Mouse (Mus musculus): ENCODE data around the gene Dppa3. TPM values are rescaled to one million over a fixed set of nuclear protein-coding genes. Genes with fewer than 3 reads are reported as not detected.
A peak's percentile ranks its signal among the peaks of the same experiment; 100 is the strongest.

The Dppa3 gene
- polyA plus RNA-seq, 1 experiment = not detected

DNA sequence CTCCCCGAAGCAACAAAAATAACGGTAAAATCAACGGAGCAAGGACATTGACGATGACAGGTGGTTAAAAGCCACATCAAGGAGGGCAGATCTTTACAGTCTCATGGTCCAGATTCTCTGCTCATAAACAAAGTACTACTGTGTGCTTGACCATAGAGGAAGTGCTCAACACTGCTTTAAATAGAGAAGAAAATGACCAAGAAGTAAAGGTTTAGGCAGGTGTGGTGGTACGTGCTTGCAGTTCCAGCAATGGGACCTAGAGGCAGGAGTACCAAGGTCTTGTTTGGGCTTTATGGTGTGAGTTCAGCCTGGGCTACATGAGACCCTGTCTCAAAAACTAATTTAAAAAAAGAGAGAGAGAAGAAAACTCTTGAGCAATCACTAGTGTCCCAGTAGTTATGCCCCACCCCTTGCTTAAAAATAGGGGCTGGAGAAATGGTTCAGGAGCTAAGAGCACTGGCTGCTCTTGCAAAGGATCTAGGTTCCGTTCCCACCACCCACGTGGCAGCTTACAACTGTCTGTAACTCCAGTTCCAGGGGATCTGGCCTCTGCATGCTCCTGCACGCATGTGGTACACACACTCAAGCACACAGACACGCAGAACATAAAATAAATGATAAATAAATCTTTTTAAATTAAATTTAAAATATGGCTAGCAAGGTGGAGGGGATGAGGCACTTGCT is 27.0 kb upstream of the Dppa3 start:
- Histone ChIP-seq H3K36me3 (ENCODE audit: control insufficient read depth) (no peaks in the 10 kb centered on the region), H3K4me1 (ENCODE audit: control insufficient read depth) (peaks cover 10% of the 10 kb centered on the region), H3K9me3 (ENCODE audit: control insufficient read depth, low read length) (no peaks in the 10 kb centered on the region), H3K27me3 (ENCODE audit: control insufficient read depth) (no peaks in the 10 kb centered on the region), H3K4me3 (replicated peaks) (no peak overlapping the region)
- TF ChIP-seq TAL1 (IDR thresholded peaks at IDR 0.05; ENCODE audit: low read length) = no peak
- TF ChIP-seq GATA1 (IDR thresholded peaks at IDR 0.05; ENCODE audit: low read length) = no peak

- no peak for TF ChIP-seq GATA1 (IDR thresholded peaks at IDR 0.05; ENCODE audit: low read length)
- TF ChIP-seq TAL1 (IDR thresholded peaks at IDR 0.05; ENCODE audit: low read length) = no peak
- Histone ChIP-seq H3K27me3 (ENCODE audit: control insufficient read depth) (no peaks in the 10 kb centered on the region), H3K4me1 (ENCODE audit: control insufficient read depth) (peaks cover 10% of the 10 kb centered on the region), H3K4me3 (replicated peaks) (no peak overlapping the region), H3K9me3 (ENCODE audit: control insufficient read depth, low read length) (no peaks in the 10 kb centered on the region), H3K36me3 (ENCODE audit: control insufficient read depth) (no peaks in the 10 kb centered on the region)
These were observed 26.1 kb upstream of the Dppa3 start for GRCm38 (mm10) chr6:122600066-122600646.

DNA sequence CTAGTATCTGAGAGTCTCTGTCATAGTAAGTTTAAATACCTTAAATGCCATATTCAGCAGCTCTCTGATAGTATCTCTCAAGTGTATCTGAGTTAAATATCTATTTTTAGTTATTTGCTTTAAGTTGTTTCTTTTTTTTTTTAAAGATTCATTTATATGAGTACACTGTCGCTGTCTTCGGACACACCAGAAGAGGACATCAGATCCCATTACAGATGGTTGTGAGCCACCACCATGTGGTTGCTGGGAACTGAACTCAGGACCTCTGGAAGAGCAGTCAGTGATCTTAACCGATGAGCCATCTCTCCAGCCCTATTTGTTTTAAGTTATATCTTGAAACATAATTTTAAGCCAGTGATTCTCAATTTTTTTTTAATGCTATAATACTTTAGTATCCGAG is 25.2 kb upstream of the Dppa3 start:
- Histone ChIP-seq H3K4me1 (ENCODE audit: control insufficient read depth) (peaks cover 10% of the 10 kb centered on the region), H3K4me3 (replicated peaks) (no peak overlapping the region), H3K36me3 (ENCODE audit: control insufficient read depth) (no peaks in the 10 kb centered on the region), H3K9me3 (ENCODE audit: control insufficient read depth, low read length) (no peaks in the 10 kb centered on the region), H3K27me3 (ENCODE audit: control insufficient read depth) (no peaks in the 10 kb centered on the region)
- TF ChIP-seq GATA1 (IDR thresholded peaks at IDR 0.05; ENCODE audit: low read length) (no peak), TAL1 (IDR thresholded peaks at IDR 0.05; ENCODE audit: low read length) (no peak)

GRCm38 (mm10) chr6:122601615-122602014 is 24.6 kb upstream of the Dppa3 start:
- no peaks in the 10 kb centered on the region for H3K9me3 ChIP-seq (ENCODE audit: control insufficient read depth, low read length)
- TF ChIP-seq TAL1 (IDR thresholded peaks at IDR 0.05; ENCODE audit: low read length) = no peak
- no peak for TF ChIP-seq GATA1 (IDR thresholded peaks at IDR 0.05; ENCODE audit: low read length)
- peaks cover 9% of the 10 kb centered on the region for H3K4me1 ChIP-seq (ENCODE audit: control insufficient read depth)
- H3K27me3 ChIP-seq (ENCODE audit: control insufficient read depth) = no peaks in the 10 kb centered on the region
- no peaks in the 10 kb centered on the region for H3K36me3 ChIP-seq (ENCODE audit: control insufficient read depth)
- peak overlapping the region; percentile 74 for H3K4me3 ChIP-seq (replicated peaks)

DNA sequence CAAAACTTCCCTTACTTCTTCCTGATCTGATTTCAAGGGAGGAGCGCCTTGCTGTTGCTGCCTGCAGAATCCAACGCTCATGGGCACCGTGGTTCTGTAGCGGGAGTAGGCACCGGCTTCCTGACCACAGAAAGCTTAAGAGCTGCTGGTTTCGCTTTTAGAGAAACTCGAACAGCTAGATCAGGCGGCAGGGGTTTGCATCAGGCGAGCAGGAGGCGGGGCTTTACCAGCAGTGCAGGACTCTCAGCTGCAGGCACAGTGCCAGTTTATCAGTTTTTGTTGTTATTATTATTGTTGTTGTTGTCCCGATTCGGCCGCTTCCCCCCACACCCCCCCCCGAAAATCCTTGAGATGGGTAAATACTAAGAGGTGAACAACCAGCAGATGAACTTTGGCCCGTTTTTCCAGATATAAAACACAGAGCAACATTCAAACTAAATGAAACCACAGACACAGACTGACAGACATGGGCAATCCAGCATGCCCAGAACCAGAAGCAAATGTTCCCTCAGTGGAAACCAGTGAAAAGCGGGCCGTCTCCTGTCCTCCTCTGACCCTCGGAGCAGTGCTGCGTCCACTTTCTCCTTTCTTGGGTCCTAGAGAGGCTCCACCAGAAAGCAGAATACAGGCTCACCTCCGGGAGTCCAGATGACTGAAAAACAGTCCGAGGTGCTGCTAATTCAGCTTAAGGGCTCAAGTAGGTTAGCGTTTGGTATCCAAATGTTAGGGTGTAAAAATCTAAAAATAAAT is 23.8 kb upstream of the Dppa3 start, which contains the start of gene Apobec1:
Gene Apobec1, minus strand, starts transcription at position 203 of the 750 bp plus-strand sequence.
- TF ChIP-seq TAL1 (IDR thresholded peaks at IDR 0.05; ENCODE audit: low read length) (no peak), GATA1 (IDR thresholded peaks at IDR 0.05; ENCODE audit: low read length) (no peak)

GRCm38 (mm10) chr6:122602992-122603322 is 23.3 kb upstream of the Dppa3 start:
- H3K9me3 ChIP-seq (ENCODE audit: control insufficient read depth, low read length) = no peaks in the 10 kb centered on the region
- H3K4me1 ChIP-seq (ENCODE audit: control insufficient read depth) = peaks cover 8% of the 10 kb centered on the region
- no peaks in the 10 kb centered on the region for H3K36me3 ChIP-seq (ENCODE audit: control insufficient read depth)
- H3K4me3 ChIP-seq (replicated peaks) = peak overlapping the region; percentile 74
- H3K27me3 ChIP-seq (ENCODE audit: control insufficient read depth) = no peaks in the 10 kb centered on the region
- no peak for TF ChIP-seq TAL1 (IDR thresholded peaks at IDR 0.05; ENCODE audit: low read length)

More for the DNA sequence above, 23.8 kb upstream of the Dppa3 start, which contains the start of gene Apobec1:
- Histone ChIP-seq H3K36me3 (ENCODE audit: control insufficient read depth) (no peaks in the 10 kb centered on the region), H3K4me3 (replicated peaks) (peak within 1 kb of the TSS; percentile 74), H3K27me3 (ENCODE audit: control insufficient read depth) (no peaks in the 10 kb centered on the region), H3K9me3 (ENCODE audit: control insufficient read depth, low read length) (no peaks in the 10 kb centered on the region), H3K4me1 (ENCODE audit: control insufficient read depth) (peaks cover 8% of the 10 kb centered on the region)

GRCm38 (mm10) chr6:122604260-122604659 is 21.9 kb upstream of the Dppa3 start:
- TF ChIP-seq TAL1 (IDR thresholded peaks at IDR 0.05; ENCODE audit: low read length) (no peak), GATA1 (IDR thresholded peaks at IDR 0.05; ENCODE audit: low read length) (no peak)
- Histone ChIP-seq H3K4me1 (ENCODE audit: control insufficient read depth) (peaks cover 12% of the 10 kb centered on the region), H3K27me3 (ENCODE audit: control insufficient read depth) (no peaks in the 10 kb centered on the region), H3K36me3 (ENCODE audit: control insufficient read depth) (no peaks in the 10 kb centered on the region), H3K9me3 (ENCODE audit: control insufficient read depth, low read length) (no peaks in the 10 kb centered on the region), H3K4me3 (replicated peaks) (no peak overlapping the region)

GRCm38 (mm10) chr6:122605483-122605882 is 20.7 kb upstream of the Dppa3 start:
- no peaks in the 10 kb centered on the region for H3K9me3 ChIP-seq (ENCODE audit: control insufficient read depth, low read length)
- no peaks in the 10 kb centered on the region for H3K27me3 ChIP-seq (ENCODE audit: control insufficient read depth)
- peaks cover 24% of the 10 kb centered on the region for H3K4me1 ChIP-seq (ENCODE audit: control insufficient read depth)
- no peaks in the 10 kb centered on the region for H3K36me3 ChIP-seq (ENCODE audit: control insufficient read depth)
- TF ChIP-seq TAL1 (IDR thresholded peaks at IDR 0.05; ENCODE audit: low read length) (no peak), GATA1 (IDR thresholded peaks at IDR 0.05; ENCODE audit: low read length) (no peak)
- no peak overlapping the region for H3K4me3 ChIP-seq (replicated peaks)

DNA sequence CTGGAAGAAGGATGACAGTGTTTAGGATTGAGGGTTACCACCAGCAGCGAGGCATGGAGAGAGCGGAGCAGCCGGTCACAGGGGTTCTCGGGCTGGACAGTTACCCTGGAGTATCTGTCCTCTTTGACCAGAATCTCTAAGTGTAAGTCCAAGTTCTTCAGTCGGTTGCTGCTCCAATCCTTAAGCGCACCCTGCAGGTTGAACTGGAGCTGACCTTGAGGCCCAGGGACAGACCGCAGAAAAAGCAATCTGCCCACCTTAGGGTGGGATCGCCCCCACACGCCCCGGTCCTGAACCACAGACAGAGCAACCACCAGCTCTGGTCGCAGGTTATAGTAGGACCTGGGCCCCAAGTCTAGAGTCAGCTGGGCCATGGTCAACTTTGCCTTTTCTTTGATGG is 19.5 kb upstream of the Dppa3 start:
- Histone ChIP-seq H3K36me3 (ENCODE audit: control insufficient read depth) (no peaks in the 10 kb centered on the region), H3K4me1 (ENCODE audit: control insufficient read depth) (peaks cover 27% of the 10 kb centered on the region), H3K9me3 (ENCODE audit: control insufficient read depth, low read length) (no peaks in the 10 kb centered on the region), H3K4me3 (replicated peaks) (no peak overlapping the region), H3K27me3 (ENCODE audit: control insufficient read depth) (no peaks in the 10 kb centered on the region)
- TF ChIP-seq TAL1 (IDR thresholded peaks at IDR 0.05; ENCODE audit: low read length) (no peak), GATA1 (IDR thresholded peaks at IDR 0.05; ENCODE audit: low read length) (no peak)

Data from erythroblast, embryonic 14.5 days (primary cell).